Mouse (Mus musculus) embryonic fibroblast, embryonic 13.5 days (primary cell): ENCODE data around the gene Frmd4b.

Experiments
- CTCF ChIP-seq: IDR thresholded peaks from 2 replicates; pipeline ENCODE4 v1.5.1; 2011; ENCODE audit warnings: mild to moderate bottlenecking, control low read depth, low read length, moderate library complexity, borderline replicate concordance; ENCODE audit not compliant: insufficient read depth
- POLR2A ChIP-seq: IDR thresholded peaks from 2 replicates; pipeline ENCODE4 v1.6.1; 2011; ENCODE audit warnings: low read depth, mild to moderate bottlenecking, control low read depth, low read length, moderate library complexity

GRCm38 (mm10) chr6:97397935-97398334 lies 219.4 kb downstream of the Frmd4b start:
- TF ChIP-seq CTCF (no peak), POLR2A (no peak)
